ENCODE assay signal across 26 mouse cellular contexts in genomic region chr6:118907704-118908103, GRCm38 (mm10).
DNase-seq lines count a peak whose midpoint lies in the region; ATAC-seq and TF ChIP-seq lines count a peak whose summit lies in the region.
"Had no signal": no experiment of that assay in that cellular context is flagged by ENCODE, and none has a peak within 500 bp of the region (broad histone marks: within the 10 kb centered on the region; RNA-seq: fewer than 3 reads in every experiment).

No protein-coding gene starts in this region.

- H3K9ac ChIP-seq in liver, embryonic 11.5 days (ENCODE audit: low read depth, low read length), result no peak overlapping the region
- H3K9ac ChIP-seq in lung, postnatal 0 days (replicated peaks; ENCODE audit: low read depth), result no peak overlapping the region
- H3K9ac ChIP-seq: embryonic facial prominence, embryonic 12.5 days; hindbrain, embryonic 12.5 days; liver, embryonic 14.5 days; lung, embryonic 15.5 days; neural tube, embryonic 13.5 days; stomach, embryonic 15.5 days had no signal

- DNase-seq in kidney, adult 2 months, result peak; percentile 5
- no peak for DNase-seq in kidney, postnatal 36 days
- DNase-seq in embryo, embryonic 9.5 days (ENCODE audit: extremely low spot score), result peak; percentile 35
- DNase-seq in limb, embryonic 10.5 days (ENCODE audit: low spot score), result peak; percentile 56
- DNase-seq in liver, embryonic 11.5 days (ENCODE audit: low spot score), result no peak
- no peak for DNase-seq in ovary, postnatal 10 days (ENCODE audit: low spot score)
- DNase-seq in spleen, postnatal 14 days (ENCODE audit: low spot score in 2 of 2), result no peak
- DNase-seq in lung, postnatal 0 days (ENCODE audit: low spot score), result no peak
- DNase-seq: adrenal gland, postnatal 10 days; B cell, adult 2 months; cerebellum, postnatal 10 days; gastrocnemius, postnatal 10 days; heart, adult 11 months; heart, postnatal 10 days; kidney, adult 9 months; kidney, postnatal 25 days; midbrain, embryonic 14.5 days; spleen, adult 18-20 months had no signal

- H3K9me3 ChIP-seq in limb, embryonic 10.5 days (replicated peaks), result no peaks in the 10 kb centered on the region
- no peaks in the 10 kb centered on the region for H3K9me3 ChIP-seq in liver, embryonic 11.5 days (ENCODE audit: control insufficient read depth, low read length)
- no peaks in the 10 kb centered on the region for H3K9me3 ChIP-seq in lung, postnatal 0 days (ENCODE audit: low read length)
- H3K9me3 ChIP-seq: embryonic facial prominence, embryonic 12.5 days; hindbrain, embryonic 12.5 days; lung, embryonic 15.5 days; neural tube, embryonic 13.5 days; stomach, embryonic 15.5 days had no signal

- no peak overlapping the region for H3K4me2 ChIP-seq in liver, embryonic 11.5 days
- no peak overlapping the region for H3K4me2 ChIP-seq in lung, postnatal 0 days (replicated peaks; ENCODE audit: low read depth, low read length)
- H3K4me2 ChIP-seq: embryonic facial prominence, embryonic 12.5 days; hindbrain, embryonic 12.5 days; lung, embryonic 15.5 days; neural tube, embryonic 13.5 days; stomach, embryonic 15.5 days had no signal

- ATAC-seq in liver, embryonic 11.5 days (replicated peaks; ENCODE audit: low FRiP score), result no peak
- no peak for ATAC-seq in lung, postnatal 0 days
- ATAC-seq: inflammation-experienced regulatory T-cells, adult 6 months; Patski had no signal

- no peak for TF ChIP-seq EP300 in lung, postnatal 0 days (IDR thresholded peaks at IDR 0.05)

- H3K36me3 ChIP-seq in kidney, adult 2 months (ENCODE audit: control insufficient read depth, insufficient read depth, low read length), result no peaks in the 10 kb centered on the region
- H3K36me3 ChIP-seq in limb, embryonic 10.5 days, result no peaks in the 10 kb centered on the region
- H3K36me3 ChIP-seq in liver, embryonic 11.5 days (ENCODE audit: control insufficient read depth, insufficient read depth, low read length), result no peaks in the 10 kb centered on the region
- H3K36me3 ChIP-seq in lung, postnatal 0 days (ENCODE audit: insufficient read depth, low read length), result no peaks in the 10 kb centered on the region
- H3K36me3 ChIP-seq: embryonic facial prominence, embryonic 12.5 days; hindbrain, embryonic 12.5 days; lung, embryonic 15.5 days; neural tube, embryonic 13.5 days; stomach, embryonic 15.5 days had no signal

- TF ChIP-seq POLR2A in kidney, adult 2 months (IDR thresholded peaks at IDR 0.05; ENCODE audit: low read depth, low read length), result no peak

- no peak for TF ChIP-seq CTCF in kidney, adult 2 months (conservative IDR thresholded peaks at IDR 0.05; ENCODE audit: insufficient read depth, insufficient read length, low read depth, low read length)
- no peak for TF ChIP-seq CTCF in lung, postnatal 0 days (IDR thresholded peaks at IDR 0.05)

- no peak overlapping the region for H3K27ac ChIP-seq in kidney, adult 2 months (ENCODE audit: insufficient read depth, low read depth, low read length)
- peak overlapping the region; percentile 74; the same call in 1 of the 2 replicates for H3K27ac ChIP-seq in limb, embryonic 10.5 days
- no peak overlapping the region for H3K27ac ChIP-seq in liver, embryonic 11.5 days (ENCODE audit: low read depth, low read length)
- H3K27ac ChIP-seq in lung, postnatal 0 days (ENCODE audit: low read length), result no peak overlapping the region
- H3K27ac ChIP-seq: embryonic facial prominence, embryonic 12.5 days; hindbrain, embryonic 12.5 days; liver, embryonic 14.5 days; lung, embryonic 15.5 days; neural tube, embryonic 13.5 days; stomach, embryonic 15.5 days had no signal

- H3K4me1 ChIP-seq in kidney, adult 2 months (ENCODE audit: control insufficient read depth, insufficient read depth, low read length), result no peaks in the 10 kb centered on the region
- peaks cover 51% of the 10 kb centered on the region for H3K4me1 ChIP-seq in limb, embryonic 10.5 days
- H3K4me1 ChIP-seq in liver, embryonic 11.5 days (replicated peaks; ENCODE audit: control insufficient read depth, insufficient read depth, low read length), result no peaks in the 10 kb centered on the region
- H3K4me1 ChIP-seq in lung, postnatal 0 days (ENCODE audit: insufficient read depth, low read depth, low read length), result no peaks in the 10 kb centered on the region
- H3K4me1 ChIP-seq: lung, embryonic 15.5 days; stomach, embryonic 15.5 days had no signal

- no peaks in the 10 kb centered on the region for H3K27me3 ChIP-seq in kidney, adult 2 months (replicated peaks; ENCODE audit: control insufficient read depth, insufficient read depth, low read length)
- no peaks in the 10 kb centered on the region for H3K27me3 ChIP-seq in limb, embryonic 10.5 days (ENCODE audit: low read depth, poor library complexity, severe bottlenecking)
- no peaks in the 10 kb centered on the region for H3K27me3 ChIP-seq in liver, embryonic 11.5 days (replicated peaks; ENCODE audit: control insufficient read depth, insufficient read depth, low read length)
- no peaks in the 10 kb centered on the region for H3K27me3 ChIP-seq in lung, postnatal 0 days (replicated peaks; ENCODE audit: insufficient read depth, low read length)
- H3K27me3 ChIP-seq: embryonic facial prominence, embryonic 12.5 days; hindbrain, embryonic 12.5 days; lung, embryonic 15.5 days; neural tube, embryonic 13.5 days; Patski; stomach, embryonic 15.5 days had no signal

- 33% methylated on average over 1 of the region's 1 CpGs for WGBS in kidney, adult 2 months
- 0% methylated on average over 1 of the region's 1 CpGs for WGBS in limb, embryonic 10.5 days
- WGBS in liver, embryonic 11.5 days, result 56% methylated on average over 1 of the region's 1 CpGs
- 28% methylated on average over 1 of the region's 1 CpGs for WGBS in lung, postnatal 0 days

- H3K4me3 ChIP-seq in kidney, adult 2 months (ENCODE audit: insufficient read depth, low read depth, low read length), result no peak overlapping the region
- no peak overlapping the region for H3K4me3 ChIP-seq in limb, embryonic 10.5 days
- H3K4me3 ChIP-seq in liver, embryonic 11.5 days (ENCODE audit: low read depth, low read length), result no peak overlapping the region
- no peak overlapping the region for H3K4me3 ChIP-seq in lung, postnatal 0 days (ENCODE audit: low read depth, low read length)
- H3K4me3 ChIP-seq: embryonic facial prominence, embryonic 12.5 days; hindbrain, embryonic 12.5 days; lung, embryonic 15.5 days; neural tube, embryonic 13.5 days; stomach, embryonic 15.5 days had no signal

Comparison
In these comparisons a context has a peak if more than half of its experiments do, and no peak if none do; other contexts are left out.
1. DNase-seq: peak in kidney, adult 2 months (single experiment), embryo, embryonic 9.5 days (single experiment) and limb, embryonic 10.5 days (single experiment); none in kidney, postnatal 36 days (0 of 2), liver, embryonic 11.5 days (single experiment), ovary, postnatal 10 days (single experiment), spleen, postnatal 14 days (0 of 2) and lung, postnatal 0 days (single experiment).